Mouse (Mus musculus) midbrain, embryonic 12.5 days (tissue): ENCODE measurements around the gene Foxl2. TPM values are rescaled to one million over a fixed set of nuclear protein-coding genes. Genes with fewer than 3 reads are reported as not detected.

ENCODE experiments used
- ATAC-seq: fragments of 200-750 bp; cut with Nextera tagmentation; 2 replicates; pipeline ENCODE4 v1.8.0; 2017; ENCODE audit warnings: low read depth, moderate TSS enrichment, moderate library complexity; ENCODE audit not compliant: low FRiP score
- H3K27ac ChIP-seq: fragments of 300-500 bp; sonication (generic); replicated peaks from 2 replicates; pipeline ENCODE4 v1.5.1; 2016; ENCODE audit warnings: mild to moderate bottlenecking
- H3K27me3 ChIP-seq: fragments of 300-500 bp; sonication (generic); 2 replicates; pipeline ENCODE4 v1.6.1; 2016; ENCODE audit warnings: mild to moderate bottlenecking
- H3K36me3 ChIP-seq: fragments of 300-500 bp; sonication (generic); 2 replicates; pipeline ENCODE4 v1.6.1; 2016
- H3K4me1 ChIP-seq: fragments of 300-500 bp; sonication (generic); 2 replicates; pipeline ENCODE4 v1.6.1; 2016
- H3K4me2 ChIP-seq: fragments of 300-500 bp; sonication (generic); replicated peaks from 2 replicates; pipeline ENCODE4 v1.6.1; 2016; ENCODE audit warnings: mild to moderate bottlenecking, moderate library complexity
- H3K4me3 ChIP-seq: fragments of 300-500 bp; sonication (generic); 2 replicates; pipeline ENCODE4 v1.5.1; 2016; ENCODE audit warnings: mild to moderate bottlenecking
- H3K9ac ChIP-seq: fragments of 300-500 bp; sonication (generic); replicated peaks from 2 replicates; pipeline ENCODE4 v1.6.1; 2016; ENCODE audit warnings: mild to moderate bottlenecking, moderate library complexity
- H3K9me3 ChIP-seq: fragments of 300-500 bp; sonication (generic); 2 replicates; pipeline ENCODE4 v1.6.1; 2016; ENCODE audit warnings: mild to moderate bottlenecking
- WGBS: fragments of 180-500 bp; shearing (Covaris S2); methylation state at CpG from one replicate; pipeline ENCODE4 v1.1.7; 2016; 5-methylcytosine and 5-hydroxymethylcytosine counted together
- polyA plus RNA-seq: library from polyadenylated mRNA; unstranded; fragments of >200 nt; fragmentation: Nextera tagmentation; extraction: Ambion mirVana; gene quantifications from 2 replicates; pipeline ENCODE4 v1.2.1, GENCODE M21; 2016

The Foxl2 gene
- polyA plus RNA-seq: 2.7 and 4.1 TPM in 2 replicates

DNA sequence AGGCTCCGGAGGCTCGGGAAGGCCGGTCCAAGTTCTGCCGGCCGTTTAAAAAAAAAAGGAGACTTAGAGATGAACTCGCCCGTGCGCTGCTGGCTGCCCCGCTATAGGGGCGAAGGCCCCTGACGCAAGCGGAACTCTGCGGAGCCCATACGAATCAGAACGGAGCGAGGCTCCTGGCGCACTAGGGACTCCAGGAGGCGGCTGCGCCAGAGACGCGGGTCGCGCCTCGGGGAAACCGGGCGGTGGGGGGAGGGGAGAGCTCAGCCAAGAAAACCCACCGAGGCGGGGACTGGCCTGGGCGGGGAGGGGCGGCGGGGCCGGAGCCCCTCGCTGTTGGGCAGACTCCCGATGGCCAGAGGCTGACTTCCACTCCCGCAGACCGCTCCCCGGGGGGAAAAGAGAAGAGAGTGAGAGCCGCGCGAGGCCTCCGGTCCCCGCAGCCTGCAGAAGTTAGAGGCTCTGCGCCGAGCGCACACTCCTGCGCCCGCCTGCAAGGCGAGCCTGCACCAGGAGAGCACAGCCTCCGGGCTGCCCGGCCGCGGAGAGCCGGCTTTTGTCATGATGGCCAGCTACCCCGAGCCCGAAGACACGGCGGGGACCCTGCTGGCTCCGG is at the start of gene Foxl2:
TSS of gene Foxl2 (plus strand) at position 186 of the 613 bp plus-strand sequence.
- ATAC-seq: peak; percentile 63
- Histone ChIP-seq H3K36me3 (no peaks in the 10 kb centered on the region), H3K4me3 (peak within 1 kb of the TSS; percentile 48), H3K27me3 (peaks cover 93% of the 10 kb centered on the region), H3K9me3 (no peaks in the 10 kb centered on the region), H3K27ac (peak within 1 kb of the TSS; percentile 60), H3K9ac (peak within 1 kb of the TSS; percentile 59), H3K4me1 (peaks cover 37% of the 10 kb centered on the region), H3K4me2 (peak within 1 kb of the TSS; percentile 81)
- WGBS: under 1% methylated on average over 56 of the region's 58 CpGs

DNA sequence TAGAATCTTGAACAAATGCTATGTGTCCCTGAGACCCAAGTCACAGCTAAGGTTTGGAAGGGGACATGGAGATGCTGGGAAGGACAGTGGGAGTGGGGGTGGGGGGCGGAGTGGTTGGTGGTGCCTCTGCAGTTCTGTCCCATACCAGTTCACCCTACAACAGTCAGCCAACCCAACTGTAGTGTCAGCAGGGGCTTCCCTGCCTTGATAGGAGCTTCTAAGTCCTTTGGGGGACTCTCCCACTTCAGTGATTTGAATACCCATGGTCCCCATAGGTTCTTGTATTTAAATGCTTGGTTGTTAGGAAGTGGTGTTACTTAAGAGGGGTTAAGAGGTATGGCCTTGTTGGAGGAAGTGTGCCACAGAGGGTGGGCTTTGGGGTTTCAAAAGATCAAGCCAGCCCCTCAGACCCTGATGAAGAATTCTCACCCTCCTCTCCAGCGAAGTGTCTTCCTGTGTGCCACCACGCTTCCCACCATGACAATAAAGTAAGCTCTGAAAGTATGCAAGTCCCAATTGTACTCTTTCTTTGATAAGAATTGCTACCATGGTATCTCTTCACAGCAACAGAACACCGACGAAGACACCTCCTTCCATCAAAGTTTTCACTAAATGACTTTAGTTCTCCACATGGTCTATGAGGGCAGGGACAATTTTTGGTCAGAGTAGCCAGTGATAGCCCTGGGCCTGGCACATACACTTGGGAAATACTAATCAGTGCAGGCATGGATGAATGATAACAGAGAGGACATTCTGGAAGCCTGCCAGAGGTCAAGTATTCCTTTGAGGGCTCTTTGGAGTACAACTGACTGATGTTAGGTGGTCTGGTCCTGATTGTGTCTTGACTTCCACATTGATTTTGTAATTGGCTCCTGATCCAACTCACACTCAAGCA is 34.2 kb upstream of the Foxl2 start:
- Histone ChIP-seq H3K9ac (no peak overlapping the region), H3K4me3 (no peak overlapping the region), H3K27ac (no peak overlapping the region), H3K27me3 (no peaks in the 10 kb centered on the region), H3K36me3 (no peaks in the 10 kb centered on the region), H3K9me3 (no peaks in the 10 kb centered on the region), H3K4me2 (no peak overlapping the region), H3K4me1 (peaks cover 10% of the 10 kb centered on the region)
- 92% methylated on average over 5 of the region's 5 CpGs for WGBS
- ATAC-seq: no peak

DNA sequence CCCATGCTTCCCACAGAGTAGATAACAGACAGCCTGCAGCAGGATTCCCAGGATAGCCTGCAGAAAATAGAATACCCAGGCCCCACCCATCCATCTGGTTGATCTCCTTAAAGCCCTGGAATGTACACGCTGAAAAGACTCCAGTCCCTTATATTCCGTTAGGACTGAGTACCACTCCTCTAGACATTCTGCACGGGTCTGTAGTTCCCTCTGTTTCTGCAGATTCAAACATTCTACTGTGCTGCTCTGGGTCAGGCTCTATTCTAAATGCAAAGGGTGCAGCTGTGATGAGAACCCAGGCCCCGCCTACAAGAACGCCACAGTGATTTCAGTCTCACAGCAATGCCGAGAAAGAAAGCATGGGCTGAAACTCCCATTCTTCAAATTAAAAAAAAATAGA is 32.0 kb upstream of the Foxl2 start:
- Histone ChIP-seq H3K4me2 (no peak overlapping the region), H3K9ac (no peak overlapping the region), H3K27me3 (0 out of 2 replicates have a peak, but pooled peaks cover 7% of the 10 kb centered on the region), H3K4me3 (no peak overlapping the region), H3K9me3 (no peaks in the 10 kb centered on the region), H3K27ac (no peak overlapping the region), H3K36me3 (no peaks in the 10 kb centered on the region), H3K4me1 (peaks cover 10% of the 10 kb centered on the region)
- no peak for ATAC-seq
- 16% methylated on average over 6 of the region's 6 CpGs for WGBS

DNA sequence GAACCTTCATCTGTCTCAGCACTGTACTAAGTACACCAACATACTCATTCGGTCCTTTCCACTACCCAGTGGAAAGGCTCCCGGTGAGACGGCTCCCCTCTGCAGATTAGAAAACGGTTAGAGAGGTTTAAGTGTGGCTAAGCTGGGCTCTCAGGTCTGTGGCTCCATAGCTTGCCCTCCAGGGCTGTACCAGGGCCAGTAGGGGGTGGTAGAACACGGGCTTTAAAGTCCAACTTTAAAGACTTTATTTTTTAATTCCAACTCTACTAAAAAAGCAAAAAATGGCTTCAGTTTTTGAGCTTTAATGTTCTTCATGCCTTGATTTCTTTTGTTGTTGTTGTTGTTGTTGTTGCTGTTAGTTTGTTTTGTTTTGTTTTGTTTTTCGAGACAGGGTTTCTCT is 30.9 kb upstream of the Foxl2 start:
- H3K9ac ChIP-seq: no peak overlapping the region
- H3K4me2 ChIP-seq: no peak overlapping the region
- no peak overlapping the region for H3K27ac ChIP-seq
- H3K9me3 ChIP-seq: no peaks in the 10 kb centered on the region
- no peak for ATAC-seq
- peaks cover 10% of the 10 kb centered on the region for H3K4me1 ChIP-seq
- no peak overlapping the region for H3K4me3 ChIP-seq
- H3K36me3 ChIP-seq: no peaks in the 10 kb centered on the region
- WGBS: 56% methylated on average over 6 of the region's 6 CpGs
- H3K27me3 ChIP-seq: 0 out of 2 replicates have a peak, but pooled peaks cover 12% of the 10 kb centered on the region

DNA sequence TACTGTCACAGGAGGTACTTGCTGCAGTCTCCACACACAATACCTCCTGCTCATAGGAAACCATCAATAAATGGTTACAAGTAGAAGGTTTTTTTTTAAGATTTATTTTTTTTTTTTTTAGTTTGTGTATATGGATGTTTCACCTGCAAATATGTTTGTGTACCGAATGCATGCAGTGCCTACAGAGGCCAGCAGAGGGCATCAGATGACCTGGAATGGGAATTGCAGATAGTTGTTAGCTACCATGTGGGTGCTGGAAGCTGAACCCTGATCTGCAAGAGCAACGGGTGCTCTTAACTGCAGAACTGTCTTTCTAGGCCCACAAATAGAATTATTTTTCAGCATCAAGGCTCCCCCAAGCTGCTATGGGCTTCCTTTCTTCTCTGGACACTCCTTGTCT is 25.6 kb upstream of the Foxl2 start:
- H3K27ac ChIP-seq: no peak overlapping the region
- 96% methylated on average over 2 of the region's 2 CpGs for WGBS
- H3K4me1 ChIP-seq: no peaks in the 10 kb centered on the region
- H3K9me3 ChIP-seq: no peaks in the 10 kb centered on the region
- H3K4me2 ChIP-seq: no peak overlapping the region
- peaks cover 43% of the 10 kb centered on the region for H3K27me3 ChIP-seq
- H3K9ac ChIP-seq: no peak overlapping the region
- no peak for ATAC-seq
- no peak overlapping the region for H3K4me3 ChIP-seq
- no peaks in the 10 kb centered on the region for H3K36me3 ChIP-seq

DNA sequence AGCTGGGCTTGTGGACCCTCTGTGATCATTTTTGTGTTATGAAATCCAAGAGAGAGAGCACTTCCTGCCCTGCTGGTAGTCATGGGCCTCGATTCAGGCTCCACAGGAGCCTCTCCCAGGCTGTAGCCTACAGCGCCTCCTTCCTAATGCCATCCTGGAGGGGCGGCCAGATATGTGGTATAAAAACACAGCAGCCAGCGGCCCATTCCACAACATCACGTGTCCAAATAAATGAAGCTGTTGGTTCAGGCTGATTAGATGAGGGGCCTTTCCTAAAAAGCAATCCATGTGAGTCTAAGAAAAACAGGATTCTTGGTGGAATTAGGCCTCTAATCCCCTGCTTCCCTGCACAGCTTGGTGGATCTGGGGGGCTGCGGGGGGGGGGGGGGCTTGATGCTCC is 22.2 kb upstream of the Foxl2 start:
- WGBS: 4% methylated on average over 6 of the region's 6 CpGs
- H3K27me3 ChIP-seq: peaks cover 68% of the 10 kb centered on the region
- no peak; the same call in 1 of the 2 replicates for ATAC-seq

DNA sequence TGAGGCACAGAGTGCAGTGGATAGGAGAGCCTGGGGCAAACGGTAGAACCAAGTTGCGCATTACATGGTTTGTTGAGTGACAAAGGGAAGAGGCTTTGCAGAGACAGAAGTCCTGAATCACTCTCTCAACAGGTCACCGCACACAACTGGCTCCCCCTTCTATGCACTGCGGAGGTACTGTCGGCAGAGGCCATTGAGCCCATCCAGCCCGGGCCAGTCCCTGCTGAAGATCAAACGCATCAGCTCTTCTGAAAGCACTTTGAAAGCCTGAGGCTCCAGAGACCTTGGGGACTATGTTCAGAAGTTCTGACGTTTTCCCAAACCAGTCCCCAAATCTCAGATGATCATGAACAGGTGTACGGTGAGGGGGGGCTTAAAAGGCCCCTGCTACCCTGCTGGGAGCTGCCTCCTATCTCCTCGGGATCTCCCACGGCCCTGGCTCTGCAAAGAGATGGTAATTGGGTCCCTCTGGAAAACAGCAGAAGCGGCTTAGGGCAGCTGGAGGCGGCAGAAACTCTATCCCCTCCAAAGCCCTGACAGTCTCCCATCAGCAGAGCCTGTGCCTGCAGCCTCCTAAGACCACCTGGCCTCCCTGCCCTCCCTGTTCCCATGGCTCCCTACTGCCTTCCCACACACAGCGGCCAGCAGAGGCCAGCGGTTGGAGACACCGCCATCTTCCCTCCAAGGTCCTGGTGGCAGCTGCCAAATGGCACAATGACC is 19.7 kb upstream of the Foxl2 start:
- Histone ChIP-seq H3K4me1 (no peaks in the 10 kb centered on the region), H3K27ac (no peak overlapping the region), H3K9ac (no peak overlapping the region), H3K36me3 (no peaks in the 10 kb centered on the region), H3K4me2 (no peak overlapping the region), H3K4me3 (no peak overlapping the region), H3K9me3 (no peaks in the 10 kb centered on the region), H3K27me3 (peaks cover 67% of the 10 kb centered on the region)
- 10% methylated on average over 16 of the region's 16 CpGs for WGBS
- ATAC-seq: no peak

More for the DNA sequence above, 22.2 kb upstream of the Foxl2 start:
- Histone ChIP-seq H3K9me3 (no peaks in the 10 kb centered on the region), H3K36me3 (no peaks in the 10 kb centered on the region), H3K4me1 (no peaks in the 10 kb centered on the region), H3K27ac (no peak overlapping the region), H3K4me3 (no peak overlapping the region), H3K4me2 (no peak overlapping the region), H3K9ac (no peak overlapping the region)

DNA sequence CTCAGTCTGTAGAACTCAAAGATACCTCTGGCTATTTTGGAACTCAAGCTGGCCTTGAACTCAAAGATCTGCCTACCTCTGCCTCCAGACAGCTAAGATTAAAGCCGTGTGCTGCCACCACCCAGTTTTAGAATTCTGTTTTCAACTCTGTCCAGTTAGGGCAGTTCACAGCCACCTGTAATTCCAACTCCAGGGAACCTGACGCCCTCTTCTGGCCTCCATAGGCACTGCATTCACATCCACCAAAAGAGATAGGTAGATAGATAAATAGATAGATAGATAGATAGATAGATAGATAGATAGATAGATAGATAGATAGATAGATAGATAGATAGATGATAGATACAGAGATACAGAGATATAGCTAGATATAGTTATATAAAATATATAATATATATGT is 15.8 kb upstream of the Foxl2 start:
- H3K9ac ChIP-seq: no peak overlapping the region
- H3K9me3 ChIP-seq: no peaks in the 10 kb centered on the region
- H3K4me1 ChIP-seq: no peaks in the 10 kb centered on the region
- ATAC-seq: no peak
- WGBS: 17% methylated on average over 2 of the region's 2 CpGs
- no peaks in the 10 kb centered on the region for H3K36me3 ChIP-seq
- no peak overlapping the region for H3K4me2 ChIP-seq
- H3K27me3 ChIP-seq: peaks cover 53% of the 10 kb centered on the region
- H3K4me3 ChIP-seq: no peak overlapping the region
- H3K27ac ChIP-seq: no peak overlapping the region

DNA sequence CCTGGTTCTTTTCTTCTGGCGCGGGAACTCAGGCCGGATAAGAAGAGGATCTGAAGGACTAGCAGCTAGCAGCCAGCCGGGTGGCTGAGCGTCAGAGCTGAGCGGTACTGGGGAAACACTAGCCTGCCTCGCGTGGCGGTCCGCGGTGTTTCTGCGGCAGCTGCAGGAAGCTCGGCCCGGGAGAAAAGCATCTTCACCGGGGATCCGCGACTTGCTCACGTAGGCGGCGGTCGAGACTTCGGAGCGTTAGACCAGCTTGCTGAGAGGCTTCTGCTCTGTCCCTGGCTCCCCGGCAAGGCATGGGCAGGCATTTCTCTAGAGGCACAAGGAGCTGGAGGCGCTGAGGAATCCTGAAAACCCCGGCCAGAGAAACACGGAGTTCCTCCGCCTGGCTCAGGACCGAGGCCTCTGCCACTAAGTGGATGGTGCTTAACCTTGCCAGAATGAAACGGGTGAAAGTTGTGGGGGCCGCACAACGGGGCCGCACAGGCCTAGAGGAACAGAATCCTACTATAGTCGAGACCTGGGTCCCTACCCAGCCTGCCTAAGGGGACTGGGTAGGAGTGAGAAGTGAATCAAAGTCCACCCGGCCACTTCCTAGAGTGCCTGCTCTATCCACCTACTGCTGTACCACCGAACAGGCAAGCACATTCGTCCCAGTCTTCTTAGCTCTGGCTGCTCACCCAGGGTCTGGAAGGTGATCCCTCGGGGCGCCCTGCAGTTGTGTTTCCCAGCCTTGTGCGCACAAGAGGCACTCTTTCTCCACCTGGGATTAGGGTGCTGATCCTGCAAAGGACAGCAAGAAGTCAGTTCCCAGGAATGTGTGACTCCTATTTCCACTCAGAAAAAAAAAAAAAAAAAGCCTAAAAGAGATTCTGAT is 2.7 kb upstream of the Foxl2 start:
- H3K4me2 ChIP-seq: peak overlapping the region; percentile 45
- H3K9ac ChIP-seq: peak overlapping the region; percentile 29; the same call in 1 of the 2 replicates
- no peaks in the 10 kb centered on the region for H3K36me3 ChIP-seq
- H3K9me3 ChIP-seq: no peaks in the 10 kb centered on the region
- WGBS: under 1% methylated on average over 39 of the region's 40 CpGs
- no peak overlapping the region for H3K27ac ChIP-seq
- peaks cover 37% of the 10 kb centered on the region for H3K4me1 ChIP-seq
- peaks cover 85% of the 10 kb centered on the region for H3K27me3 ChIP-seq
- ATAC-seq: no peak
- H3K4me3 ChIP-seq: peak overlapping the region; percentile 27

DNA sequence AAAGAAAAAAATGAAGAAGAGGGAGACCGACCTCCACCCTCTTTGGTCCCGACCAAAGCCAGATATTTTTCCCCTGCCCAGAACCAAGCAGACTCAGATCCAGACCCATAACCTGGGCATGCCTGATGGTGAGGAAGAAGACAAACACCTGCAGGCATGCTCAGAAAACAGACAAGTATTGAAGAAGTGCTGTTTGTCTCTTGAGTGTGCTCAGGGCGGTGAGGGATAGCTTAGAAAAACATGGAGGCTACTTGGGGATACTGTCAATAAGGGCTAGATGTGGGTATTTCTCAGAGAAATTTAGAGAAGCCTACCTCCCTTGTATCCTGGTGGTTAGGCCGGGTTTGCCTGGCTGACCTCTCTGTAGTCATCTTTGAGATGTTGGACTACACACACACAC is 1.8 kb upstream of the Foxl2 start:
- Histone ChIP-seq H3K36me3 (no peaks in the 10 kb centered on the region), H3K27ac (no peak overlapping the region), H3K4me3 (no peak overlapping the region), H3K4me1 (peaks cover 37% of the 10 kb centered on the region), H3K4me2 (no peak overlapping the region), H3K9me3 (no peaks in the 10 kb centered on the region), H3K27me3 (peaks cover 87% of the 10 kb centered on the region), H3K9ac (no peak overlapping the region)
- no peak for ATAC-seq
- under 1% methylated on average over 4 of the region's 4 CpGs for WGBS

DNA sequence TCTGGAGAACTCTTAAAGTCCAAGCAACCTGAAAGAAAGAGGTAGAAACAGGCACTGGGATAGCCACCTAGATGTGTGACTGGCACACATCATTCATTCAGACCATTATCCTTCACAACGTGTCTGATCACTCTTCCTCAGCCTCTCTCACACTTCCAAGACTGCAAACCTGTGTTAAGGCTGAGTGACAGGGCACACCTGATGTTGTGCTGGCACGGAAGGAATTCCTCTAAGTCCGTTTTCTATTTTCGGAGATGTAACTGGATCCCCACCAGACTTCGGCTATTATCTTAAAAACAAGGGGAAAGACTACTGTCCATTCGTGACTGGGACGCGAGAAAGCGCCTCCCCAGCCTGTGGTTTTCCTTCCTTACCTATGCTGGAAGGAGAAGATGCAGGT is 1.3 kb upstream of the Foxl2 start:
- no peak overlapping the region for H3K4me3 ChIP-seq
- no peak overlapping the region for H3K4me2 ChIP-seq
- WGBS: 3% methylated on average over 9 of the region's 9 CpGs
- no peak overlapping the region for H3K27ac ChIP-seq
- H3K27me3 ChIP-seq: peaks cover 88% of the 10 kb centered on the region
- no peak for ATAC-seq
- H3K36me3 ChIP-seq: no peaks in the 10 kb centered on the region
- H3K9ac ChIP-seq: no peak overlapping the region
- no peaks in the 10 kb centered on the region for H3K9me3 ChIP-seq
- H3K4me1 ChIP-seq: peaks cover 37% of the 10 kb centered on the region
